ENCODE assay signal across 25 mouse cellular contexts in the genomic region with DNA sequence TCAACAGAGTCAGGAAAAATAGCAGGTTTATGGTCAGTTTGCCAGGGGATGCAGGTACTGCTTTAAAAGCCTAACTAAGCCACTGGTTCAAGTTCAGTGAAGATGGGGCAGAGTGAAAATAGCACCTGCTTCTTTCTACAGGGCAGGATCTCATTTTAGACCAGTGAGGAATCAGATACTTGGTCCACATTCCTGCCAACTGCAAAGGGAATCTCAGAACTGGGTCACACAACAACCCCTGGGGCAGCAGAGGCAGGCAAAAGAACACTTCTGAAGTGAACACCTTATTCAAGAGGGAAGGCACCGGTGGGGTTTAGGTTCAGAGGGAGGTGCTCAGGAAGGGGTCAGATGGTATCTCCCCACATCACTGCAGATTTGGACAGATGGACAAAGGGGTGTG. TPM values are rescaled to one million over a fixed set of nuclear protein-coding genes. Genes with fewer than 3 reads are reported as not detected.
DNase-seq lines count a peak whose midpoint lies in the region; ATAC-seq lines count a peak whose summit lies in the region.
"Had no signal": no experiment of that assay in that cellular context is flagged by ENCODE, and none has a peak within 500 bp of the region (broad histone marks: within the 10 kb centered on the region; RNA-seq: fewer than 3 reads in every experiment).

No protein-coding gene starts in this region.

- no peak for ATAC-seq in heart, embryonic 12.5 days (ENCODE audit: insufficient number of reproducible peaks, low FRiP score)
- ATAC-seq in hindbrain, embryonic 11.5 days (ENCODE audit: low FRiP score), result no peak
- ATAC-seq: activated CD4-positive, CD25-positive, alpha-beta regulatory T cell, adult 4 months; CD4-positive, CD25-positive, alpha-beta regulatory T cell, adult 4 months; forebrain, embryonic 14.5 days; forebrain, embryonic 16.5 days; Patski had no signal

- H3K9me3 ChIP-seq in heart, embryonic 12.5 days (replicated peaks), result no peaks in the 10 kb centered on the region
- no peaks in the 10 kb centered on the region for H3K9me3 ChIP-seq in hindbrain, embryonic 11.5 days (ENCODE audit: control insufficient read depth, low read length)
- H3K9me3 ChIP-seq: embryonic facial prominence, embryonic 13.5 days; embryonic facial prominence, embryonic 15.5 days; forebrain, embryonic 10.5 days; forebrain, embryonic 12.5 days; G1E had no signal

- H3K27ac ChIP-seq in heart, embryonic 12.5 days (ENCODE audit: poor library complexity, severe bottlenecking), result no peak overlapping the region
- H3K27ac ChIP-seq in hindbrain, embryonic 11.5 days (ENCODE audit: low read depth, low read length), result no peak overlapping the region
- H3K27ac ChIP-seq: embryonic facial prominence, embryonic 13.5 days; embryonic facial prominence, embryonic 15.5 days; forebrain, embryonic 10.5 days; forebrain, embryonic 12.5 days had no signal

- H3K27me3 ChIP-seq in heart, embryonic 12.5 days (replicated peaks), result peaks cover 3% of the 10 kb centered on the region; the same call in 1 of the 2 replicates
- H3K27me3 ChIP-seq in hindbrain, embryonic 11.5 days (ENCODE audit: control insufficient read depth, insufficient read depth, low read length), result no peaks in the 10 kb centered on the region
- H3K27me3 ChIP-seq: embryonic facial prominence, embryonic 13.5 days; embryonic facial prominence, embryonic 15.5 days; forebrain, embryonic 12.5 days; Patski had no signal

- intact Hi-C loops in gastrocnemius, postnatal 36 days (cut with DNase I), result loop anchor here (5.0 kb wide), 1 partner anchor 96 kb away; no protein-coding TSS in a partner anchor

- H3K4me3 ChIP-seq in heart, embryonic 12.5 days, result no peak overlapping the region
- no peak overlapping the region for H3K4me3 ChIP-seq in hindbrain, embryonic 11.5 days (ENCODE audit: low read depth, low read length)
- H3K4me3 ChIP-seq: embryonic facial prominence, embryonic 13.5 days; embryonic facial prominence, embryonic 15.5 days; erythroblast, embryonic 14.5 days; forebrain, embryonic 10.5 days; forebrain, embryonic 12.5 days had no signal

- H3K9ac ChIP-seq in heart, embryonic 12.5 days, result no peak overlapping the region
- no peak overlapping the region for H3K9ac ChIP-seq in hindbrain, embryonic 11.5 days (ENCODE audit: low read depth, low read length)
- H3K9ac ChIP-seq: embryonic facial prominence, embryonic 13.5 days; embryonic facial prominence, embryonic 15.5 days; forebrain, embryonic 12.5 days had no signal

- WGBS in heart, embryonic 12.5 days, result 74% methylated on average over 1 of the region's 1 CpGs
- 94% methylated on average over 1 of the region's 1 CpGs for WGBS in hindbrain, embryonic 11.5 days

- peak; percentile 66 for DNase-seq in gastrocnemius, adult 18-20 months (ENCODE audit: low spot score)
- DNase-seq in gastrocnemius, postnatal 36 days, result no peak
- peak; percentile 78 for DNase-seq in heart, adult 11 months
- peak; percentile 56 for DNase-seq in skeletal muscle tissue, adult 2 months (ENCODE audit: low read depth, low spot score)
- no peak for DNase-seq in hindbrain, embryonic 11.5 days (ENCODE audit: low spot score)
- DNase-seq: adrenal gland, adult 8-10 months; adrenal gland, postnatal 14 days; adrenal gland, postnatal 36 days; B cell, adult 2 months; cerebellum, adult 11-12 months; cerebellum, adult 9-10 months; cerebellum, postnatal 10 days; cerebellum, postnatal 25 days had no signal

- H3K36me3 ChIP-seq in heart, embryonic 12.5 days, result no peaks in the 10 kb centered on the region
- H3K36me3 ChIP-seq in hindbrain, embryonic 11.5 days (ENCODE audit: control insufficient read depth, insufficient read depth, low read length), result no peaks in the 10 kb centered on the region
- H3K36me3 ChIP-seq: embryonic facial prominence, embryonic 13.5 days; embryonic facial prominence, embryonic 15.5 days; forebrain, embryonic 10.5 days; forebrain, embryonic 12.5 days; G1E had no signal

- H3K4me2 ChIP-seq in heart, embryonic 12.5 days, result no peak overlapping the region
- H3K4me2 ChIP-seq in hindbrain, embryonic 11.5 days (replicated peaks; ENCODE audit: low read depth, low read length), result no peak overlapping the region
- H3K4me2 ChIP-seq: embryonic facial prominence, embryonic 13.5 days; embryonic facial prominence, embryonic 15.5 days; forebrain, embryonic 12.5 days had no signal

- H3K4me1 ChIP-seq in heart, embryonic 12.5 days (replicated peaks), result no peaks in the 10 kb centered on the region
- no peaks in the 10 kb centered on the region for H3K4me1 ChIP-seq in hindbrain, embryonic 11.5 days (replicated peaks; ENCODE audit: control insufficient read depth, insufficient read depth, low read length)
- H3K4me1 ChIP-seq: embryonic facial prominence, embryonic 13.5 days; embryonic facial prominence, embryonic 15.5 days; forebrain, embryonic 12.5 days had no signal

RNA-seq across cellular contexts. Expression of a gene that starts 11.3 kb away (rescaled TPM):
- 100 to 1,000 TPM; 798 to 844 TPM for total RNA-seq in gastrocnemius, adult 18-20 months (2021)
- total RNA-seq in gastrocnemius, postnatal 36 days (2021), result 100 to 1,000 TPM; 615 to 766 TPM
- 862 and 873 TPM in 2 replicates for polyA plus RNA-seq in heart, embryonic 12.5 days (2016; fragmentation: Nextera tagmentation; extraction: Ambion mirVana)
- polyA plus RNA-seq in hindbrain, embryonic 11.5 days (2014; fragmentation: Nextera tagmentation; extraction: Ambion mirVana), result 1,086 and 1,110 TPM in 2 replicates

Comparison
In these comparisons a context has a peak if more than half of its experiments do, and no peak if none do; other contexts are left out.
1. DNase-seq: peak in gastrocnemius, adult 18-20 months (single experiment), heart, adult 11 months (single experiment) and skeletal muscle tissue, adult 2 months (single experiment); none in gastrocnemius, postnatal 36 days (0 of 2) and hindbrain, embryonic 11.5 days (single experiment).